Mouse (Mus musculus): Measurements from ENCODE around the gene Itgb6.

The Itgb6 gene

GRCm38 (mm10) chr2:60712891-60713290 is 9.6 kb downstream of the Itgb6 start:
- no peak for DNase-seq (ENCODE audit: low spot score)

- no peak for DNase-seq (ENCODE audit: low spot score)
Measured at GRCm38 (mm10) chr2:60712483-60712882, 10.0 kb downstream of the Itgb6 start.

GRCm38 (mm10) chr2:60711098-60711880 is 11.2 kb downstream of the Itgb6 start:
- no peak for DNase-seq (ENCODE audit: low spot score)

DNA sequence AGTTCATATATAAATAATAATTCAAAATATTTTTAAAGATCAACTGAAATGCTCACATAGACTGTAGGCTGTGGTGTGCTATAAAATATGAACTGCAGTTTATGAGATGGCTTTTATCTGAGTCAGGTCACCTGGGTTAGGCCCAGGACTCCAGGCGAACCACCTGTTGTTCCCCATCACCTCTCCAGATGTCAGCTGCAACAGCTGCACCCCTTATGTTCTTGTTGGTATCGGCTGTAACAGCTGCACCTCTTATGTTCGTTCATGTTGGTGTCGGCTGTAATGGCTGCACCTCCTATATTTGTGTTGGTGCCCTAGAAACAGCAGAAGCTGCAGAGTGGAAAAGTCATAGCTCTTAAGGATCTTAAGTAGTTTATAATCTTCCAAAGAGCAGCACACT is 12.1 kb downstream of the Itgb6 start:
- DNase-seq (ENCODE audit: low spot score) = no peak

DNA sequence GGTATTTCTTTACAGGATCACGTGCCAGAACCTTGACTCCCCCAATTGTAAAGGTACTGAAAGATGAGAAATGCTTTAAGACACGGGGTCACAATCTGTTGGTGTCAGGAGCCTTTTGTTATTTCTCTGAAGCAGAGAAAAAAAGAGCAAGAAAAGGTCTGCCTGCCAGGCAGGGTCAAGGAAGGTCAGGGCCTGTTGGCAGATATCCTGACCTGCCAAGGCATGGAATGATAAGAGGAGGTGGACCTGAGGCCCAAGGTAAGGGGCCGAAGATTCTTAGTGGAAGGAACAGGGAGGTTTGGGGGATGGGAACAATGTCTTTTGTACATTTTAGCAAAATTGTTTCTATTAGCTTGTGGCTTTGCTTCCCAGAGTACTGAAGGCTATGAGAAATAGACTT is 13.8 kb downstream of the Itgb6 start:
- DNase-seq (ENCODE audit: low spot score) = no peak

DNA sequence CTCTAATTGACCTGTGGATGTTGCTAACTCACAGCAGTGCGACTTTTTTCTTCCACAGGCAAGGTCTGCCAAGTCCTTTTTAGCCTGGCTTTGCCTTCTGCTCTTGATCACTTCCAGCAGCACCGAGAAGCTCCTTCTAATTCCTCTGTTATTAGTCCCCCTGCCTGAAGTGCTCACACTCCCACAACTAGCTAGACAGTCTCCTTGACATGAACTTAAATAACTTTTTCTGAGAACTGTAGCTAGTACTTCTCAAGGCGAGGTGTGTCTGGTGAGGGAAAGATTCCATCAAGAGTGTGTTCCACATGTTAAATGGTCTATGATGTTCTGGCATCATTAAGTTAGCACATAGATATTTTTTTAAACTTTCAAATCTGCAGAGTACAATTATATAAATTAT is 15.6 kb downstream of the Itgb6 start:
- no peak for DNase-seq (ENCODE audit: low spot score)

DNA sequence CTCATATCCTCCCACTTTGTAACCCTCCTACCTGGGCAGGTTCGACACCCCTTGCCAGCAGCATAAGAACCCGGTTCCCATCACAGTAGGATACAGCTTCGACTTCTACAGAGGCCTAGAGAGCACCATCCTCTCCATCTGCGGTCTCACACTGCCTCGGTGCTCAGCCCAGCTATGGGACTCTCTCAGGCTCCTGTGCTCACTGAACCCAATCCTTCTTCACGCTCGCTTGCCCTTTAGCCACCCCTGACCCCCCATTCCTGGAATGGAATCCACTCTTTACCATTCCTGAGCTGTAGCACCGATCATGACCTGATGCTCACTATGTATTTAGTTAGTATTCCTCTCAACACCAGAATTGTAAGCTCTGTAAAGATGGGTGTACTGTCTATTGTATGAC is 17.0 kb downstream of the Itgb6 start:
- no peak for DNase-seq (ENCODE audit: low spot score)

GRCm38 (mm10) chr2:60703315-60703714 is 19.1 kb downstream of the Itgb6 start:
- no peak for DNase-seq (ENCODE audit: low spot score)

DNA sequence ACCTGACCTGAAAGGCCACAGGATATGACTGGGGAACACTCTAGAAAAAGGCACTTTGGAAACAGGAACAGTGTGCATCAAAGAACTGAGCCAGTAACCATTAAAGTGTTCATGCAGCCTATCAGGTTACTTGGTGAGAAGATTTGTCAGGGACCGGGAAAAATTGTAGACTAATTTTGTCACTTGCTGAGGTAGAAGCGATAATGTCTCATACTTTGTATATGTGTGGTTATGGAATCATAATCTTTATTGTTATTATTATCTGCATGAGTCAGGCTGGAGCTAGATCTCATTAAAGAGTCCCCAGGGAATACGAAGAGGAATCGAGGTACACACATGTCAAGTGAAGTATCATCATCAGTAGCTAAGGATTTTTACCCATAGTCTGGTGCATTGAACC is 21.5 kb downstream of the Itgb6 start:
- no peak for DNase-seq (ENCODE audit: low spot score)

GRCm38 (mm10) chr2:60700013-60700412 is 22.4 kb downstream of the Itgb6 start:
- DNase-seq (ENCODE audit: low spot score) = no peak

DNA sequence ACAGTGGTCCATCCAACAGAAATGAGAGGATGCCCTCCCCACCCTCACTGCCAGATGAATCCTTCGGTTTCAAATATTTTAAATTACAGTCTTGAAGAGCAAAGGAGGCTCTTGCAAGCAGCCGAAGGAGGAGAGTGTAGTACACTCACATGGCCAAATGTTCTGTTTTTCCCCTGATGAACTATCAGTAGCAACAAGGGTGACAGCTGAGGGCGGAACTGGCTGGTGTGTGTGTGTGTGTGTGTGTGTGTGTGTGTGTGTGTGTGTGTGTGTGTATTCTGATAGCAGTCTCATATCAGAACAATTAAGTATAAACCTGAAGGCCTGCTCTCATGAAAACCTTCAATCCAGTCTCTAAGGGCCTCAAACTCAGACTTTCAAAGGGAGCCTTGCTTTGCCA is 22.9 kb downstream of the Itgb6 start:
- no peak for DNase-seq (ENCODE audit: low spot score)

DNA sequence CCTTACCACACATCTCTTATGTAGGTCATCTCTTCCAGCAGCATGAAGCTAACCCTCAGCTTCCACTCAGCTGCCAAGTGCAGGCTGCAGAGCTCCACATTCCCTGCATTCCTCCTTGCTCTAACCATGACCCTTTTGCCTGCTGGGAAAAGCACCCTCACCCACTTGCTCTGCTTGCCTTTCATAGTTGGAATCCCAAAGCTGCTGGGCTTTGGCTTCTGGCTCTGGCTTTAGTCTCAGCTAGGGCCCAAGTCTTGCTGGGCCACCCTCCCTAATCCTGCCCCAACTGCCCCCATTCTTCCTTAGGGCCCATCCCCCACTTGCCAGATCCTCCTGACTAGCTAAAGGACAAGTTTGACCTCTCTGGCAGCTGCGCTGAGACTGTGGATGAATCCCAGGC is 24.3 kb downstream of the Itgb6 start:
- no peak for DNase-seq (ENCODE audit: low spot score)

- DNase-seq (ENCODE audit: low spot score) = no peak
Measured at GRCm38 (mm10) chr2:60697530-60697929, 24.9 kb downstream of the Itgb6 start.

GRCm38 (mm10) chr2:60696559-60696958 is 25.9 kb downstream of the Itgb6 start:
- DNase-seq (ENCODE audit: low spot score) = no peak

DNA sequence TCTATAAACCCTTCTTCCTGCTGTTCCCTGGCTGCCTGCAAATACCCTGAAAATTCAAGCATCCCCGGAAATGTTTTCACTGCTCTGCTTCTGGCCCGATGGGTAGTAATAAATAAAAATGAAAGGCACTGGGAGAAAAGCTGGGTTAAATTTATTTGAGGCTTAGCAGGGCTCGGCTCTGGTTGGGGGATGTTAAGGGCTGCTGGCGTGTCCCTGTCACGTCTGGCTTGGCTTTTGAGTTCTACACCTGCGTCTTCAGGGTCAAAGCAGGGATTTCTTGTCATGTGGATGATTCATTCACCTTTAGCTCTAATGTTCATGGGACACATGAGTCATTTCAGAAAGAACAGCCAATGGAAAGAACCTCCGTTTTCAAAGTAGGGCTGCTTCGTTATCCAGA is 26.7 kb downstream of the Itgb6 start:
- no peak for DNase-seq (ENCODE audit: low spot score)

DNA sequence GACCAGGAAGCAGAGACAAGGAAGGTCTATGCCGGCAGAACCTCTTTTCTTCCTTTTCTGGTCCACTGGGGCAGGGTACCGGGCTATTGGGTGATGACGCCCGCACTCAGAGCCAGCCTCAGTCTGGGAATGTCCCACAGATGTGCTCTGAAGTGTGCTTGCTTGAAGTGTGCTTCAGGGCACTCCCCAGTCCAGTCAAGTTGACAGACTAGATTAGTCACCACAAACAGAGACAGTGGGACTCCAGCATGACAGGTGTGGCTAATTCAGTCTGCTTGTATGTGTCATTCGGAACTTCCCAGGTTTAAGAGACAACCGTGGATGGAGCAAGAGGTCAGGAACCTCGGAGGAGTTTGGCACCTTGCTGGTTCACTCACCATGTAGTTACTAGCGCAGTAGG is 27.9 kb downstream of the Itgb6 start:
- no peak for DNase-seq (ENCODE audit: low spot score)

DNA sequence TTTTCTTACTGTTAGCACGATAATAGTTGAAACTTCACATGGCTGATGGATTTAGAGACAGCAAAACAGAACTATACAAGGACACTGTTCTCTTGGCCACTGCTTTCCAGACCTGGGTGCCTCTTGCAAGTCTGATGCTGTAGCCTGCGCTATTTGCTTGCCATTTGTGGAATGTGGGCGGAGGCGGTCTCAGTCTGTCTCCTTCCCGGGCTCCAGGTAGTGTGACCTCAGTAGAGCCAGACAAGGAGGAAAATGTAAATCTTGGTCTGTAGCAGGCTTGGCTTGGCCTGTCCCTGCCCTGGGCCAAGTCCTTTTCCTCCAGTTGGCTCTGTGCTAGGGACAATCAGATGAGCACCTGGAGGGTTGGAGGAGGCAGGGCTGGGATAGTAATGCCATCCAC is 30.2 kb downstream of the Itgb6 start:
- DNase-seq (ENCODE audit: low spot score) = no peak

GRCm38 (mm10) chr2:60690212-60690611 is 32.2 kb downstream of the Itgb6 start:
- DNase-seq (ENCODE audit: low spot score) = no peak

GRCm38 (mm10) chr2:60688944-60689615 is 33.4 kb downstream of the Itgb6 start:
- DNase-seq (ENCODE audit: low spot score) = no peak

DNA sequence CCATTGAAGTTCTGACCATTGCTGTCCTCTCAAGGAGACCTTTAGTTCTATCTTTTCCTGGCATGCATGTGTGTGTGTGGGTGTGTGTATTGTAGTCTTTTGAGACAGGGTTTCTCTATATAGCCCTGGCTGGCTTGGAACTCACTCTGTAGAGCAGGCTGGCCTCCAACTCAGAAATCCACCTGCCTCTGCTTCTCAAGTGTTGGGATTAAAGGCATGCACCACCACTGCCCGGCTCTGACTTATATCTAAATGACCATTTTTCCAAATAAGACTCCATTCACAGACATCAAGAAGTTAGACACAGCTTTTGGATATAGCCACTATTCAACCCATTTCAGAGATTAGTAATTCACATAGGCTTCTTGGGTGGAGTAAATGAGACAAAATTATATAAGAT is 34.3 kb downstream of the Itgb6 start:
- DNase-seq (ENCODE audit: low spot score) = no peak

DNA sequence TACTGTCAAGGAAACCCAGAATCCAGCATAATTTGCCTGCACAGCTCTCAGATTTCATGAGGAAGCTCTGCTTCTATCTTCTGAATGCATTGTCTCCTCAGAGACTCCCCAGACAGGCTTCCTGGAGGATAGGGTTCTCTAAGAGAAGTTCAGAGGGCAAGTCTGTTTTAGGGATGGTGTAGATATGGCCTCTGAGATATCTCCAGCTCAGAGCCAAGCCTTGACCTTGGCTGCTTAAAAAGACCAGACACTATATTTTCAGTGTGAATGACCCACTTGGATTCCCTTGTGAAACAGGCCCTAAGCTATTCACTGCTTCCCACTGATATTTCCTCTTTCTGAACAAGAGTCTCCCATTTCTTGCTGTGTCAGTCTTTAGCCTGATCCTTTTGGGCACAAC is 36.5 kb downstream of the Itgb6 start:
- DNase-seq (ENCODE audit: low spot score) = no peak

DNA sequence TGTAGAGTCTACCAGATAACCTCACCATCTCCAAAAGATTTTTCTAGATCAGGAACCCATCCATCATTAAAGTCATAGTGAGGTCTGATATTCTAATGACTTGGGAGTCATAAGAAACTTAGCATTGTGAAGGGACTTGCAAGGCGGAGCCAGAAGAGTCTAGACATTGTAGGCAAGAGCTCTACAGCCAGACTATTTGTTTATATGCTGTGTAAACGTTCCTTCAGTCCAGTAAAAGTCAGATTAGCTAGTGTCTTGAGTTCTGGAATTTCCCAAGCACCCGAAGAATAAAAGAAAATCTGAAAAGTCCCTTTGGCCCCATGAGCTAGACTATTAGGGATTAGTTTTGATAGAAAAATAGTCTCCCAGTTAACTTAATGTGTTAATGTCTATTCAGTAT is 38.3 kb downstream of the Itgb6 start:
- no peak for DNase-seq (ENCODE audit: low spot score)

- no peak for DNase-seq (ENCODE audit: low spot score)
Measured at GRCm38 (mm10) chr2:60682554-60682953, 39.9 kb downstream of the Itgb6 start.

DNA sequence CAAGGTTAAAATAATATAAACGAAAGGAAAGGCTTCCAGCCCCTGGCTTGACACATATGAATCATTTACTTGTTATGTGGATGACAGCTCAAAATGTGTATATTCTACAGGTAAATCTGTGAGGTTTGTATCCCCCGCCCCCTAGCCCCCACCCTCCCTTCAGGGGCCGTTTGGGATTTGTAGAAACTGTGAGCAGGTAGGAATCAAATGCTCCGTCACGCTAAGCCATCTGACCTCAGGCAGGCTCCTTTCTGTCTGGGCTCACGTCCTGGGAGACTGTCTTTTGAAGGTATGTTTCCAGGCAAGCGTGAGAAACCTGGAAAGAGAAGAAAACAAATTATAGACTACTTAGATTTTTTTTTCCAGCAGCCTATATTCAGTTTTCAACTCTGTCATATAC is 48.0 kb downstream of the Itgb6 start:
- no peak for DNase-seq (ENCODE audit: low spot score)
